In the genomic region with DNA sequence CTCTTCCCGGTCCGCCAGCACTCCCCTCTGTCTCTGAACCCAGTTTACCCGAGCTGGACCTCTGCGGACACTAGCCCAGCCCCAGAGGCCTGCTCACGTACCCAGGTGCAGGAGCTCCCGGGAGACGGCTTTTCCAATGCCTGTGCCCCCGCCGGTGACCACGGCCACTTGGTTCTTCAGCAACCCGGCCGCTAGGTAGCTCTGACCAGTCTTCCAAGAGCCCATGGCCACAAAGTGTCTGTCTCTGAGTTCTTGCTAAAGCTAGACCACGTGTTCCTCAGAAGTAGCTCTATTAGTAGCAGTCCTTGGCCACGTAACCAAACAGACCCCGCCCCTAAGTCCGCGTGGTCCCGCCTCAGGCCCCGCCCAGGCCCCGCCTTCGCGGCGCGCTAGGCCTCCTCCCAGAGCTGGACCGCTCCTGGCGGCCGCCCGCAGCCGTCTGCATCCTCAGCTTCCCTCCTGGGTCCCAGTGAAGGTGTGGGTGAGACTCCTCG, we compare ENCODE assay signal across 8 mouse cellular contexts. TPM values are rescaled to one million over a fixed set of nuclear protein-coding genes. Genes with fewer than 3 reads are reported as not detected.
DNase-seq lines count a peak whose midpoint lies in the region; ATAC-seq and TF ChIP-seq lines count a peak whose summit lies in the region.

A gene (minus strand): TSS at position 323 of the 494 bp plus-strand sequence.
A gene (plus strand): TSS at position 378 of the 494 bp plus-strand sequence.

- no peak for TF ChIP-seq EP300 in CH12.LX (IDR thresholded peaks at IDR 0.05; ENCODE audit: low read length)
- no peak for TF ChIP-seq EP300 in liver, postnatal 0 days (IDR thresholded peaks at IDR 0.05; ENCODE audit: low read depth)

- no peak within 1 kb of the TSS for H3K27ac ChIP-seq in CH12.LX (ENCODE audit: insufficient read depth, low read depth)
- peak within 1 kb of the TSS; percentile 74 for H3K27ac ChIP-seq in forebrain, embryonic 12.5 days
- H3K27ac ChIP-seq in liver, postnatal 0 days (ENCODE audit: low read depth): peak within 1 kb of the TSS; percentile 85
- peak within 1 kb of the TSS; percentile 84 for H3K27ac ChIP-seq in neural tube, embryonic 14.5 days (ENCODE audit: low read depth, low read length)

- no peaks in the 10 kb centered on the region for H3K9me3 ChIP-seq in CH12.LX (replicated peaks; ENCODE audit: low read length)
- H3K9me3 ChIP-seq in forebrain, embryonic 12.5 days: no peaks in the 10 kb centered on the region
- H3K9me3 ChIP-seq in liver, postnatal 0 days (ENCODE audit: low read length): no peaks in the 10 kb centered on the region
- H3K9me3 ChIP-seq in neural tube, embryonic 14.5 days (ENCODE audit: control insufficient read depth, low read length): no peaks in the 10 kb centered on the region

- peak within 1 kb of the TSS; percentile 62 to 79 (median 64) for H3K4me3 ChIP-seq in CH12.LX (replicated peaks in 1 of 3; ENCODE audit: low read depth in 2 of 3, low read length in 2 of 3, poor library complexity in 1 of 3)
- H3K4me3 ChIP-seq in forebrain, embryonic 12.5 days (replicated peaks): peak within 1 kb of the TSS; percentile 54
- peak within 1 kb of the TSS; percentile 66 for H3K4me3 ChIP-seq in liver, postnatal 0 days (ENCODE audit: low read depth, low read length)
- H3K4me3 ChIP-seq in neural tube, embryonic 14.5 days (ENCODE audit: low read depth, low read length): peak within 1 kb of the TSS; percentile 41

- H3K36me3 ChIP-seq in CH12.LX (replicated peaks in 1 of 2; ENCODE audit: control insufficient read depth in 1 of 2, insufficient read depth in 1 of 2, low read length in 1 of 2): peaks cover 0 to 2% of the 10 kb centered on the region in 2 experiments
- no peaks in the 10 kb centered on the region for H3K36me3 ChIP-seq in forebrain, embryonic 12.5 days (replicated peaks)
- H3K36me3 ChIP-seq in liver, postnatal 0 days (replicated peaks; ENCODE audit: insufficient read depth, low read length): no peaks in the 10 kb centered on the region
- H3K36me3 ChIP-seq in neural tube, embryonic 14.5 days (ENCODE audit: control insufficient read depth, insufficient read depth, low read length): no peaks in the 10 kb centered on the region

- H3K9ac ChIP-seq in CH12.LX (ENCODE audit: insufficient read depth, low read depth): peak within 1 kb of the TSS; percentile 57
- peak within 1 kb of the TSS; percentile 63 for H3K9ac ChIP-seq in forebrain, embryonic 12.5 days
- peak within 1 kb of the TSS; percentile 76 for H3K9ac ChIP-seq in liver, postnatal 0 days (replicated peaks)
- H3K9ac ChIP-seq in neural tube, embryonic 14.5 days (replicated peaks; ENCODE audit: low read depth, low read length): peak within 1 kb of the TSS; percentile 73

- TF ChIP-seq CTCF in CH12.LX (conservative IDR thresholded peaks at IDR 0.05 in 1 of 2, IDR thresholded peaks at IDR 0.05 in 1 of 2; ENCODE audit: low read depth in 2 of 2, low read length in 2 of 2): no peak
- TF ChIP-seq CTCF in liver, postnatal 0 days (IDR thresholded peaks at IDR 0.05; ENCODE audit: low read depth): no peak

- dilution Hi-C loops in CH12.LX (cut with MboI; ENCODE audit: extremely low pct_ligation_motif_present, extremely low pct_unique_long_range_greater_than_20kb, low sequenced_read_pairs): no loop called here

- no peaks in the 10 kb centered on the region; the same call in 1 of the 2 replicates for H3K79me2 ChIP-seq in CH12.LX (replicated peaks; ENCODE audit: control insufficient read depth, extremely low read depth, insufficient read depth, poor library complexity, severe bottlenecking)

- peak; percentile 99 for ATAC-seq in forebrain, embryonic 12.5 days (ENCODE audit: low FRiP score)
- peak; percentile 94 for ATAC-seq in liver, postnatal 0 days
- peak; percentile 99 for ATAC-seq in neural tube, embryonic 14.5 days (ENCODE audit: low read depth)

- WGBS in forebrain, embryonic 12.5 days: under 1% methylated on average over 30 of the region's 30 CpGs
- whole genome bisulfite sequencing in large intestine, adult 2 months: under 1% methylated on average over 30 of the region's 30 CpGs
- under 1% methylated on average over 30 of the region's 30 CpGs for WGBS in liver, postnatal 0 days (ENCODE audit: insufficient replicate concordance)
- under 1% methylated on average over 30 of the region's 30 CpGs for WGBS in neural tube, embryonic 14.5 days

- TF ChIP-seq POLR2A in CH12.LX (IDR thresholded peaks at IDR 0.05; ENCODE audit: low read depth, low read length): peak; percentile 92

- intact Hi-C loops in heart, postnatal 10 days (cut with DNase I): no loop called here

- in situ Hi-C loops in CH12.LX (cut with MboI; ENCODE audit: low pct_ligation_motif_present, low pct_unique_long_range_greater_than_20kb, low sequenced_read_pairs): no loop called here

- no peak for TF ChIP-seq RAD21 in CH12.LX (IDR thresholded peaks at IDR 0.05; ENCODE audit: low read depth, low read length)

- H3K4me2 ChIP-seq in CH12.LX (ENCODE audit: insufficient read depth, low read depth, poor library complexity, severe bottlenecking): peak within 1 kb of the TSS; percentile 55
- peak within 1 kb of the TSS; percentile 80 for H3K4me2 ChIP-seq in forebrain, embryonic 12.5 days
- H3K4me2 ChIP-seq in liver, postnatal 0 days (ENCODE audit: low read depth, low read length): peak within 1 kb of the TSS; percentile 95
- H3K4me2 ChIP-seq in neural tube, embryonic 14.5 days (ENCODE audit: low read depth, low read length): peak within 1 kb of the TSS; percentile 89

- peaks cover 2 to 15% of the 10 kb centered on the region in 2 experiments; a peak in 2 of 4 replicates for H3K4me1 ChIP-seq in CH12.LX (ENCODE audit: control insufficient read depth in 1 of 2, insufficient read depth in 2 of 2)
- H3K4me1 ChIP-seq in forebrain, embryonic 12.5 days: peaks cover 27% of the 10 kb centered on the region
- peaks cover 12% of the 10 kb centered on the region for H3K4me1 ChIP-seq in liver, postnatal 0 days (ENCODE audit: insufficient read depth)
- peaks cover 14% of the 10 kb centered on the region for H3K4me1 ChIP-seq in neural tube, embryonic 14.5 days (ENCODE audit: control insufficient read depth, insufficient read depth, low read length)

- peak; percentile 90 for DNase-seq in CH12.LX (ENCODE audit: extremely low read depth)
- DNase-seq in c-Kit-positive CD71-positive TER-119-negative erythroid progenitor cells, embryonic 14.5 days (ENCODE audit: low read depth): peak; percentile 81
- DNase-seq in heart, postnatal 10 days: peak; percentile 94
- DNase-seq in large intestine, adult 2 months (ENCODE audit: low read depth, low spot score): peak; percentile 78
- DNase-seq in liver, postnatal 0 days: peak; percentile 96
- DNase-seq in testis, postnatal 10 days (ENCODE audit: low spot score): peak; percentile 98

- peaks cover 19% of the 10 kb centered on the region for H3K27me3 ChIP-seq in CH12.LX (replicated peaks)
- no peaks in the 10 kb centered on the region for H3K27me3 ChIP-seq in forebrain, embryonic 12.5 days
- H3K27me3 ChIP-seq in liver, postnatal 0 days (ENCODE audit: insufficient read depth, low read length): no peaks in the 10 kb centered on the region
- no peaks in the 10 kb centered on the region for H3K27me3 ChIP-seq in neural tube, embryonic 14.5 days (ENCODE audit: control insufficient read depth, insufficient read depth, low read length)

TF ChIP-seq in CH12.LX, 34 proteins besides CTCF, POLR2A, EP300 and RAD21 (continues in another document):
- TF ChIP-seq E2F4 (IDR thresholded peaks at IDR 0.05; ENCODE audit: insufficient replicate concordance, low read depth, low read length): no peak
- no peak for TF ChIP-seq MAFK (IDR thresholded peaks at IDR 0.05; ENCODE audit: insufficient replicate concordance, low read length)
- no peak for TF ChIP-seq ZC3H11A (IDR thresholded peaks at IDR 0.05; ENCODE audit: low read depth, low read length)
- no peak for TF ChIP-seq ELF1 (IDR thresholded peaks at IDR 0.05; ENCODE audit: low read depth, low read length)
- TF ChIP-seq HCFC1 (IDR thresholded peaks at IDR 0.05; ENCODE audit: low read depth, low read length): no peak
- TF ChIP-seq IRF4 (IDR thresholded peaks at IDR 0.05; ENCODE audit: low read depth, low read length): 0 out of 2 replicates have a peak, but pooled peaks have one; percentile 9
- TF ChIP-seq MYC (IDR thresholded peaks at IDR 0.05; ENCODE audit: low read depth, low read length): peak; percentile 95
- TF ChIP-seq USF1 (IDR thresholded peaks at IDR 0.05; ENCODE audit: low read depth, low read length): peak; percentile 83
- peak; percentile 76 for TF ChIP-seq USF2 (conservative IDR thresholded peaks at IDR 0.05; ENCODE audit: low read depth, low read length)
- TF ChIP-seq ZKSCAN1 (IDR thresholded peaks at IDR 0.05; ENCODE audit: borderline replicate concordance, low read depth, low read length): no peak
- peak; percentile 78 for TF ChIP-seq NELFE (IDR thresholded peaks at IDR 0.05; ENCODE audit: low read depth, low read length)
- TF ChIP-seq RCOR1 (conservative IDR thresholded peaks at IDR 0.05; ENCODE audit: low read depth, low read length): no peak
- TF ChIP-seq ETS1 (conservative IDR thresholded peaks at IDR 0.05; ENCODE audit: low read depth, low read length): no peak
- TF ChIP-seq MAX (IDR thresholded peaks at IDR 0.05; ENCODE audit: low read length): peak; percentile 99
- TF ChIP-seq MAZ (IDR thresholded peaks at IDR 0.05; ENCODE audit: low read depth, low read length): no peak
- TF ChIP-seq TBP (conservative IDR thresholded peaks at IDR 0.05; ENCODE audit: low read depth, low read length): peak; percentile 92

RNA-seq across cellular contexts. Expression of the first gene that starts in this region (rescaled TPM):
- 17.6 and 17.8 TPM in 2 replicates for total RNA-seq in CH12.LX (2012; rRNA removed)
- 21.3 and 21.4 TPM in 2 replicates for total RNA-seq in CH12.LX (2014; rRNA removed)
- 24.8 and 26.5 TPM in 2 replicates for polyA plus RNA-seq in CH12.LX (2012; ENCODE audit: insufficient read length, low read depth)
- polyA plus RNA-seq in forebrain, embryonic 12.5 days (2016; fragmentation: Nextera tagmentation; extraction: Ambion mirVana): 15.0 and 15.2 TPM in 2 replicates
- 10 to 100 TPM; 12.6 to 13.0 TPM for total RNA-seq in heart, postnatal 10 days (2021)
- polyA plus RNA-seq in large intestine, adult 2 months (2012; rRNA removed): 11.1 and 13.0 TPM in 2 replicates
- 132 and 143 TPM in 2 replicates for polyA plus RNA-seq in liver, postnatal 0 days (2015; fragmentation: Nextera tagmentation; extraction: Ambion mirVana)
- polyA plus RNA-seq in neural tube, embryonic 14.5 days (2014; fragmentation: Nextera tagmentation; extraction: Ambion mirVana): 7.6 and 8.5 TPM in 2 replicates

RNA-seq across cellular contexts. Expression of the second gene that starts in this region (rescaled TPM):
- total RNA-seq in CH12.LX (2012; rRNA removed) (0.04 and 0.17 TPM in 2 replicates), CH12.LX (2014; rRNA removed) (0.26 TPM in 1 of 2 replicates, not detected in the other)
- polyA plus RNA-seq in CH12.LX (2012; ENCODE audit: insufficient read length, low read depth): not detected in 2 replicates
- 20.4 and 21.0 TPM in 2 replicates for polyA plus RNA-seq in forebrain, embryonic 12.5 days (2016; fragmentation: Nextera tagmentation; extraction: Ambion mirVana)
- total RNA-seq in heart, postnatal 10 days (2021): under 1 TPM in 1 of 2 experiments, not detected in 1; 0.19 TPM
- 0.03 and 0.14 TPM in 2 replicates for polyA plus RNA-seq in large intestine, adult 2 months (2012; rRNA removed)
- polyA plus RNA-seq in liver, postnatal 0 days (2015; fragmentation: Nextera tagmentation; extraction: Ambion mirVana): 0.22 and 0.29 TPM in 2 replicates
- 35.2 and 35.5 TPM in 2 replicates for polyA plus RNA-seq in neural tube, embryonic 14.5 days (2014; fragmentation: Nextera tagmentation; extraction: Ambion mirVana)

Comparison
In these comparisons a context has a peak if more than half of its experiments do, and no peak if none do; other contexts are left out.
1. RNA of the second gene that starts in this region (polyA plus RNA-seq): 35.2 to 35.5 TPM in neural tube, embryonic 14.5 days and 20.4 to 21.0 TPM in forebrain, embryonic 12.5 days; 0.22 to 0.29 TPM in liver, postnatal 0 days, 0.03 to 0.14 TPM in large intestine, adult 2 months and not detected in CH12.LX; every median in the first group is over 10 times any median in the second.
2. Peak in every context shown above with its lines, with median percentiles within 50 percentile points of each other: DNase-seq, H3K4me2 ChIP-seq, H3K4me3 ChIP-seq, H3K9ac ChIP-seq and ATAC-seq.